Mouse (Mus musculus) brain, embryonic 14.5 days (tissue): ENCODE measurements around the gene S1pr3.

ENCODE experiments used
- CTCF ChIP-seq: fragments of 200-500 bp; IDR thresholded peaks from 2 replicates; pipeline ENCODE4 v1.5.1; 2012; ENCODE audit warnings: inconsistent platforms, mild to moderate bottlenecking, moderate library complexity, borderline replicate concordance; ENCODE audit not compliant: insufficient read depth, insufficient read length; ENCODE audit errors: extremely low read depth
- POLR2A ChIP-seq: fragments of 200-500 bp; IDR thresholded peaks from 2 replicates; pipeline ENCODE4 v1.6.1; 2012; ENCODE audit warnings: mild to moderate bottlenecking, inconsistent platforms, borderline replicate concordance; ENCODE audit not compliant: poor library complexity, insufficient read depth, insufficient read length, severe bottlenecking; ENCODE audit errors: extremely low read depth

DNA sequence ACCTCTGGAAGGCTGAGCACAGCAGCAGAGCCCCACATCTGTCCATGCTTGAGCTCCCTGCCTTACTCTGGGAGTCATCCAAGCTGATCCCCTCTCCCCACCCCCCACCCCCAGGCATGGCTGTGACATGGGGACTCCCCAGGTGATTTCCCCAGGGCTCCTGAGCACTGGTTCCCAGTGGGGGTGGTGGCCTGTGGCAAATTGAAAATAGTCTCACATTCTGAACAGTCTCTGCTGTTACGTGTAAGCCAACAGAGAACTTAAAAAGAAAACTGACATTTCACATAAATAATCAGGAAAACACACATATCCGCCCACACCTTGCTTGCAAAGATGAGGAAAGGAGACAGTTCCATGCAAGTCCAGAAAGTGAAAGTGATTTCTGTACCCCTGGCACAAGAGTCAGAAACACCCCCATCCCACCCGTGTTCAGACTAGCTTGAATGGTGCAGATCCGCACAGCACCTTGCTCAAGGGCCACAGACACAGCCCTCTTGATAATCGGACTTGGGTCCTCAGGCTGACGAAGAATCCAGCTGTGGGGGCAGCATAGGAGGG lies 17.0 kb upstream of the S1pr3 start:
- TF ChIP-seq CTCF (no peak), POLR2A (no peak)
